Comparison of ENCODE assay signal across 8 mouse cellular contexts in genomic region chr12:79970227-79970901, GRCm38 (mm10).
A peak's percentile ranks its signal among the peaks of the same experiment; 100 is the strongest.
DNase-seq lines count a peak whose midpoint lies in the region; ATAC-seq and TF ChIP-seq lines count a peak whose summit lies in the region.

No protein-coding gene starts in this region.

- H3K9me3 ChIP-seq in forebrain, embryonic 10.5 days, result no peaks in the 10 kb centered on the region; the same call in 1 of the 2 replicates
- no peaks in the 10 kb centered on the region for H3K9me3 ChIP-seq in heart, embryonic 16.5 days (replicated peaks; ENCODE audit: control insufficient read depth, low read length)

- peak; percentile 42; the same call in 1 of the 2 replicates for ATAC-seq in heart, embryonic 16.5 days (replicated peaks; ENCODE audit: extremely low read depth, insufficient read depth, low FRiP score)

- no peaks in the 10 kb centered on the region for H3K36me3 ChIP-seq in forebrain, embryonic 10.5 days (replicated peaks)
- H3K36me3 ChIP-seq in heart, embryonic 16.5 days (ENCODE audit: control insufficient read depth, insufficient read depth), result no peaks in the 10 kb centered on the region
- no peaks in the 10 kb centered on the region for H3K36me3 ChIP-seq in myocyte (ENCODE audit: control insufficient read depth, insufficient read depth)

- H3K9ac ChIP-seq in heart, embryonic 16.5 days (ENCODE audit: low read length), result peak overlapping the region; percentile 63

- H3K27me3 ChIP-seq in forebrain, embryonic 10.5 days (ENCODE audit: poor library complexity, severe bottlenecking), result peaks cover 7% of the 10 kb centered on the region; the same call in 1 of the 2 replicates
- H3K27me3 ChIP-seq in heart, embryonic 16.5 days (ENCODE audit: control insufficient read depth, insufficient read depth, low read length), result no peaks in the 10 kb centered on the region
- no peaks in the 10 kb centered on the region for H3K27me3 ChIP-seq in myocyte (ENCODE audit: control insufficient read depth, insufficient read depth, insufficient read length)

- H3K4me3 ChIP-seq in forebrain, embryonic 10.5 days, result no peak overlapping the region; the same call in 1 of the 2 replicates
- no peak overlapping the region for H3K4me3 ChIP-seq in heart, embryonic 16.5 days (ENCODE audit: low read length)
- no peak overlapping the region for H3K4me3 ChIP-seq in myocyte

- H3K27ac ChIP-seq in forebrain, embryonic 10.5 days, result peak overlapping the region; percentile 84
- H3K27ac ChIP-seq in heart, embryonic 16.5 days (ENCODE audit: low read length), result peak overlapping the region; percentile 79

- TF ChIP-seq POLR2A in myocyte (IDR thresholded peaks at IDR 0.05; ENCODE audit: insufficient read length, low read depth), result no peak

- peak; percentile 4 for DNase-seq in ovary, adult 18-20 months (ENCODE audit: low spot score)
- DNase-seq in ovary, postnatal 10 days (ENCODE audit: low spot score), result no peak
- no peak for DNase-seq in forebrain, embryonic 10.5 days (ENCODE audit: extremely low spot score, low spot score)
- peak; percentile 59 for DNase-seq in left cerebral cortex, adult 11 months (ENCODE audit: low spot score)
- DNase-seq in thymus, postnatal 14 days, result no peak
- no peak for DNase-seq in thymus, postnatal 4 days

- H3K79me2 ChIP-seq in myocyte (ENCODE audit: control insufficient read depth, insufficient read depth), result no peaks in the 10 kb centered on the region

- no peak overlapping the region for H3K4me2 ChIP-seq in heart, embryonic 16.5 days (ENCODE audit: low read depth, low read length)
- H3K4me2 ChIP-seq in myocyte (ENCODE audit: low read depth), result no peak overlapping the region

- H3K4me1 ChIP-seq in forebrain, embryonic 10.5 days, result peaks cover 85% of the 10 kb centered on the region
- H3K4me1 ChIP-seq in heart, embryonic 16.5 days (ENCODE audit: control insufficient read depth, insufficient read depth, low read length), result peaks cover 63% of the 10 kb centered on the region

- no peak overlapping the region for H3ac ChIP-seq in myocyte (ENCODE audit: control insufficient read depth, insufficient read length)

- WGBS in forebrain, embryonic 10.5 days, result 26% methylated on average over 13 of the region's 13 CpGs
- 35% methylated on average over 13 of the region's 13 CpGs for WGBS in heart, embryonic 16.5 days

TF ChIP-seq in myocyte, 11 proteins besides CTCF, POLR2A, EP300 and RAD21:
- TF ChIP-seq MYOD1 (IDR thresholded peaks at IDR 0.05; ENCODE audit: control insufficient read depth in 1 of 3, insufficient read length in 2 of 3, low read depth in 2 of 3), result peak in 2 of 3 experiments; percentile 72 to 83
- no peak for TF ChIP-seq USF1 (IDR thresholded peaks at IDR 0.05; ENCODE audit: low read depth)
- no peak for TF ChIP-seq E2F4 (IDR thresholded peaks at IDR 0.05; ENCODE audit: insufficient read depth)
- TF ChIP-seq CEBPB (IDR thresholded peaks at IDR 0.05; ENCODE audit: insufficient read depth, poor library complexity, severe bottlenecking), result no peak
- TF ChIP-seq POLR2AphosphoS2 (IDR thresholded peaks at IDR 0.05; ENCODE audit: insufficient read length, low read depth), result no peak
- TF ChIP-seq MAX (IDR thresholded peaks at IDR 0.05; ENCODE audit: low read depth), result no peak
- TF ChIP-seq MYOG (IDR thresholded peaks at IDR 0.05; ENCODE audit: control insufficient read depth in 1 of 3, insufficient read depth in 1 of 3, insufficient read length in 2 of 3, low read depth in 2 of 3), result no peak
- no peak for TF ChIP-seq TCF12 (IDR thresholded peaks at IDR 0.05; ENCODE audit: insufficient read depth, poor library complexity, severe bottlenecking)

Comparison
In these comparisons a context has a peak if more than half of its experiments do, and no peak if none do; other contexts are left out.
1. DNase-seq: peak in ovary, adult 18-20 months (single experiment) and left cerebral cortex, adult 11 months (single experiment); none in ovary, postnatal 10 days (single experiment), forebrain, embryonic 10.5 days (single experiment), thymus, postnatal 14 days (single experiment) and thymus, postnatal 4 days (single experiment).